ENCODE assay signal across 19 mouse cellular contexts in the genomic region with DNA sequence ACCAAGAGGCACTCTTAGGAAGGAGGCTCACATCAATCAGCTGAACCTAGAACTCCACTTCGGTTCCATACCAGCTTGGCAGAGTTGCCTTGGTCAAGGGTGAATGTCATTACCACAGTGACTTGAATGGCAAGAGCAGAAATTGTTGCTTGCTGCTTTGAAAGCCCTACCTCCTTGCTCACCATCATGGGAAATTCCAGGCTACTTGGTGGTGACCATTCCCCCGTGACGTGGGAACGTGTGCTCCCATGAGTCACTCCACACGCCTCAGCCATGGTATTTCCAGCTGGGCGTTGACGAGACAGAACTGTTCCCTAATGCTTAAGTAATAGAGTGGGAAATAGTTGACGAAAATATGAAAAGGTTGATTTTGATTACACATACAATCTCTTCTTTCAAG.
"Had no signal": no experiment of that assay in that cellular context is flagged by ENCODE, and none has a peak within 500 bp of the region (broad histone marks: within the 10 kb centered on the region; RNA-seq: fewer than 3 reads in every experiment).

No protein-coding gene starts in this region.

- H3K4me1 ChIP-seq: midbrain, embryonic 12.5 days; neural tube, embryonic 13.5 days; neural tube, embryonic 15.5 days; stomach, embryonic 15.5 days had no signal

- H3K36me3 ChIP-seq: midbrain, embryonic 10.5 days; midbrain, embryonic 12.5 days; neural tube, embryonic 13.5 days; neural tube, embryonic 15.5 days; stomach, embryonic 15.5 days had no signal

- ATAC-seq: midbrain, embryonic 16.5 days had no signal

- DNase-seq: lung, postnatal 10 days; lung, postnatal 4 days; midbrain, embryonic 14.5 days; retina, postnatal 1 day; right cerebral cortex, adult 18-20 months; right cerebral cortex, postnatal 25 days; right cerebral cortex, postnatal 4 days; thymus, adult 2 months; thymus, postnatal 25 days; thymus, postnatal 4 days had no signal

- H3K27ac ChIP-seq: midbrain, embryonic 10.5 days; midbrain, embryonic 12.5 days; neural tube, embryonic 13.5 days; neural tube, embryonic 15.5 days; stomach, embryonic 15.5 days; stomach, postnatal 0 days had no signal

- H3K4me3 ChIP-seq: midbrain, embryonic 10.5 days; midbrain, embryonic 12.5 days; myocyte; neural tube, embryonic 13.5 days; neural tube, embryonic 15.5 days; stomach, embryonic 15.5 days had no signal

- H3K27me3 ChIP-seq: midbrain, embryonic 12.5 days; neural tube, embryonic 13.5 days; neural tube, embryonic 15.5 days; stomach, embryonic 15.5 days had no signal

- H3K4me2 ChIP-seq: lung, embryonic 14.5 days; midbrain, embryonic 12.5 days; neural tube, embryonic 13.5 days; neural tube, embryonic 15.5 days; stomach, embryonic 15.5 days had no signal

- H3K9ac ChIP-seq: lung, embryonic 14.5 days; midbrain, embryonic 12.5 days; neural tube, embryonic 13.5 days; neural tube, embryonic 15.5 days; stomach, embryonic 15.5 days had no signal

- H3K9me3 ChIP-seq: midbrain, embryonic 10.5 days; midbrain, embryonic 12.5 days; neural tube, embryonic 13.5 days; neural tube, embryonic 15.5 days; stomach, embryonic 15.5 days had no signal
